Mouse (Mus musculus) kidney, adult 10 weeks (tissue): Measurements from ENCODE around the gene Abraxas2. TPM values are rescaled to one million over a fixed set of nuclear protein-coding genes. Genes with fewer than 3 reads are reported as not detected.

Experiments used
- polyA plus RNA-seq: library from polyadenylated mRNA; stranded (reverse); fragments of 350-450 nt; fragmentation: Illumina TruSeq; extraction: RNeasy Lipid Tissue Mini Kit (QIAGEN cat#74804); gene quantifications from one replicate; pipeline ENCODE4 v1.2.3, GENCODE M21; 2014; ENCODE audit warnings: low read depth, low replicate concordance

Abraxas2 gene
- polyA plus RNA-seq = 75.8 TPM

DNA sequence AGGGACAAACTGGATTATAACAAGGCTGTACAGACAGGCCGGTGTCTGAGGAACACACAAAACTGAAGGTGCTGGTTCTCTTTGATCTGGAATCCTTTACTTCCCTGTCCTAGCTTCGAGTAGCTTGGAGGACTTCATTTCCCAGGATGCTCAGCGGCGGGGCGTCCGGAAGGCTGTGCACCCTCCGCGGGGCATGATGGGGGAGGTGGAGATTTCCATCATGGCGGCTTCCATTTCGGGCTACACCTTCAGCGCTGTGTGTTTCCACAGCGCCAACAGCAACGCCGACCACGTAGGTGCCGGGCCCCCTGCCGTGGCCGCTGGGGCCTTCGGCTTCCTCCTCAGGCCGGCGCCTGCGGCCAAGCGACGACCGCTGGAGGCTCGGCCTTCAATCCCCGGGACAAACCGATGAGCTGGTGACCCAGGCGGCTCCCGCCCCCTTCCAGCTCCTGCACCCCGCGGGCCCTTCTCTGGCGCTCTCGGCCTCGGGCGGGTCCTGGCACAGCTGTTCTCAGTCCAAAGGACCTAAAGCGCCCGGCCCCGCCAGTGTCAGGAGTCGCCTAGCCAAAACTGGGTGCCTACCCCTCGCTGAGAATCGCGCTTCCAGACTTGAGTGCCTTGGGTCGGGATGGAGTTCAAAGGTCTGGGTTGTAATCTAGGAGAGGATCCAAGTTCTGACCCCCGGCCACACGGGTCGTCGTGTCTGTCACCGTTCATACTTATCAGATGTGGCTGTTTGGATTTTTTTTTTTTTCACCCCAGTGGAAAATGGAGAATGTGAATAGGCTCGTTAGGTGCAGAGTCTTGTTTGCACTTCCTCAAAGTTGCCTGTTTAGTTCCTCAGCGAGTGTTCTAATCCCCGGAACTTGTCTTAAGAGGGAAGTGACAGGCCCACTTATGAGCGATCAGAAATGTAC lies at the start of gene Abraxas2:
TSS of gene Abraxas2 (plus strand) at position 184 of the 917 bp plus-strand sequence.

DNA sequence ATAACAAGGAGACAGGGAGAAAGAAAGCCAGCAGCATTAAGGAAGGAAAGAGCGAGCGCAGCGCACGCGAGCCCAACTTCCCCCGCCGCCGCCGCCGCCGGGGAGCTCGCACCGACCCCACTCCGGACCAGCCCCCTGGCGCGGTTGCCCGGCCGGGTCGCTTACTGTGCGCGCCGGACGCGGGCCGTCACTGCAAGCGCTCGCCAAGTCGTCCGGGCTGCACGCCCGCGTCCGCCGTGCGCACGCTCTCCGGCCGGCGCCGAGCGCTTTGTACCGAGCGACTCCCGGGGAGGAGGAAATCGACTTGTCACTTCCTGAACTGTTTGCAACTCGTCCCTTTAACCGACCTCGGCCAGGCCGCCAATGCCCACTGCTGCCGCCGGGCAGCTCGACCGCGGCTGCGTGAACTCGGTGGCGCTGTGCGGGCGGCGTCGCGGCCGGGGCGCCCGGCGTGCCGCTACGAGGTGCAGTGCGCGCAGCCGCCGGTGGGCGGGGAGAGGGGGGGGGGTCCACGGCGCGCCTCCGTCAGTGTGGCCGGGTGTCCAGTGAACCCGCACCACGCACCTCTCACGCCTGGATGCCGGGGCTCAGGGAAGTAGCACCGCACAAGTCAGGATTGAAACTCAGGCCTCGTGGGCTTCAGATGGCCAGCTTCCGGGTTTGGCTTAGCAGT lies 45.5 kb upstream of the Abraxas2 start, which contains the start of gene Fam53b:
TSS of gene Fam53b (minus strand) at position 471 of the 673 bp plus-strand sequence.

DNA sequence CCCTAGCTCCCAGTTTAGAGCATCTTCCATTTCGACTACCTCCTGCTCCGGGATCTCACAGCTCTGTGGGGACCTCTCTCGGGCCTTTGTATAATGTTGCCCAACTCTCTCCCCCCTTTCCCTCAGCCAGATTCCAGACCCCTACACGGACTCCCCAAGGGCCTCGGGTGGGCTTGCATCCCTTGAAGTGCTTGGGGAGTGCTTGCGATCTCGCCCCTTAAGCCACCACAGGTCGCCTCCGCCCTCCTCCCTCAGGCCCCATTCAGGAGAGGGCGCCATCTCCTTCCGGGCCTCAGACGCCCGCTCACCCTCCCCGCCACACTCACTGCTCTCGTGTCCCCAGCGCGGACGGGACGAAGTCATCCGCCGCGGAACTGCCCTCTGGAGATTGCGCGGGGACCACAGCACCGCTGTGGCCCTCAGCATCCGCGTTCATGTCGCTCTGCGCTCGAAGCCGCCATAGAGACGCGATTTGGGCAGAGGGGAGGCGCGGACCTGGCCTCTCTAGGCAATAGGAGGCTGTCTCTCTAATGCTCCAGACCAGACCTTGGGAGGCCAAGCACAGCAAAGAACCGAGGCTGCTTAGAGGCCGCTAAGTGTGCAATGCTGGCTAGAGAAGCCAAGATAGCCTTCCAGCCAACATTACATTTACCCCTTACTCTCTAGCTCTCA lies 6.7 kb upstream of the Abraxas2 start, which contains the start of gene Eef1akmt2:
TSS of gene Eef1akmt2 (minus strand) at position 501 of the 672 bp plus-strand sequence.

DNA sequence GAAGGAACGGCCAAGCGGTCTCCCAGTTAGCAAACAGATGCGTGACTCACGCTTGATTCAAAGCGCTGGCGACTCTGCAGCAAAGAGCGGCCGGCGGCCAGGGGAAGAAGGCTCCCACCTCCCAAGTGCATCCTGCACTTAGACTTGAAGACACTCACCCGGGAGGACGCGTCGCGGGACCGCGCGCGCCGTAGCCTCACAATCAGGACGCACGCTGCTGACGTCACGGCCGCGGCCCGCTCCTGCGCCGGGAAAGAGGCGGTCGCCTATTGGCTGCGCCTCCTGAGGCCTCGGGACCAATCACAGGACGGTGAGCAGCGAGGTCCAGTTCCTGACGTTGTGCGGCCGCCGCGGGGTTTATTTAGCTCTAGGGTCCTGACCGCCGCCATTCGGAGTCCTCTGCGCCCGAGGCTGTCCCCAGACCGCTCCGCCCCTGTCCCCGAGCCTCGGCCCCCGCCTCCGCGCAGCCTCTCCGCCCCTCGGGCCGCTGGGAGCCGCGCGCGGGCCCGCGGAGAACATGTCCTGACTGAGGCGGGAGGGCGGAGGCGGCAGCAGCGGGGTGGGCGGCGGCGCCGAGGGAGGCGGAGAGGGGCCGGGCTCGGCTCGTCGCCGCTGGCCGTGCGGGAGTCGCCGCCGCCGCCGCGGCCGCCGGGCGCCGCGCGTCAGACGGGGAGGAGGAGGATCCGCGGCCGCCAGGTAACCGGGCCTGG lies 72.0 kb downstream of the Abraxas2 start, which contains the start of gene Zranb1:
TSS of gene Zranb1 (plus strand) at position 293 of the 710 bp plus-strand sequence.

Other genes starting within 250 kb of the Abraxas2 start
- 1.1 TPM for gene Lhpp, start 248.6 kb upstream of the Abraxas2 start, polyA plus RNA-seq
- gene Fam53b, start 45.3 kb upstream of the Abraxas2 start, polyA plus RNA-seq = 6.5 TPM
- gene Eef1akmt2, start 6.6 kb upstream of the Abraxas2 start, polyA plus RNA-seq = 80.9 TPM
- gene Zranb1, start 71.9 kb downstream of the Abraxas2 start, polyA plus RNA-seq = 40.3 TPM